Mouse (Mus musculus) inflammation-experienced regulatory T-cells, adult 6 months (primary cell): ENCODE measurements around the gene Olfml1. TPM values are rescaled to one million over a fixed set of nuclear protein-coding genes. Genes with fewer than 3 reads are reported as not detected.

Experiments
- ATAC-seq: one replicate; pipeline ENCODE4 v1.8.0; 2017
- polyA plus RNA-seq, 3 experiments: library from polyadenylated mRNA; unstranded; fragments of 100-300 nt; shearing (Covaris generic); gene quantifications; one replicate each; pipeline ENCODE4 v1.2.1; 2017

Olfml1 gene
- not detected for polyA plus RNA-seq

DNA sequence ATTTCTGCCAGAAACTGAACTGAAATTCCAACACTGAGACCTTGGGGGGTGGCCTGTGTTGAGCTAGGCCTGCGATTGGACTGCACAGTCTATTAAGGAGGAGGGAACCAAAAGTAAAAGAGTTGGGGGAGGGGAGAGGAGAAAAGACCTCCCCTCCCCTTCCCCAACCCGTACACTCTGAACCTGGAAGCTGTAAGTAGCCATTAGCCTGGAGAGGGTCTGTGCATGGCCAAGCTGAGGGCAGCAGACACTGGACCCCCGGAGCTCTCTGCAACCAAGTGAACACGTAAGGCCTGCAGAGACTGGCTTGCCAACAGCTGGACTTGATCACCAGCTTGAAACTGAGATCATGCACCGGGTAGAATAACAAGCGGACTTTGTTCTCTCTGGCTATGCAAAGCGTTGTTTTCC, at the start of gene Olfml1:
Gene Olfml1 (plus strand): TSS at position 186 of the 411 bp plus-strand sequence.
- ATAC-seq = no peak

DNA sequence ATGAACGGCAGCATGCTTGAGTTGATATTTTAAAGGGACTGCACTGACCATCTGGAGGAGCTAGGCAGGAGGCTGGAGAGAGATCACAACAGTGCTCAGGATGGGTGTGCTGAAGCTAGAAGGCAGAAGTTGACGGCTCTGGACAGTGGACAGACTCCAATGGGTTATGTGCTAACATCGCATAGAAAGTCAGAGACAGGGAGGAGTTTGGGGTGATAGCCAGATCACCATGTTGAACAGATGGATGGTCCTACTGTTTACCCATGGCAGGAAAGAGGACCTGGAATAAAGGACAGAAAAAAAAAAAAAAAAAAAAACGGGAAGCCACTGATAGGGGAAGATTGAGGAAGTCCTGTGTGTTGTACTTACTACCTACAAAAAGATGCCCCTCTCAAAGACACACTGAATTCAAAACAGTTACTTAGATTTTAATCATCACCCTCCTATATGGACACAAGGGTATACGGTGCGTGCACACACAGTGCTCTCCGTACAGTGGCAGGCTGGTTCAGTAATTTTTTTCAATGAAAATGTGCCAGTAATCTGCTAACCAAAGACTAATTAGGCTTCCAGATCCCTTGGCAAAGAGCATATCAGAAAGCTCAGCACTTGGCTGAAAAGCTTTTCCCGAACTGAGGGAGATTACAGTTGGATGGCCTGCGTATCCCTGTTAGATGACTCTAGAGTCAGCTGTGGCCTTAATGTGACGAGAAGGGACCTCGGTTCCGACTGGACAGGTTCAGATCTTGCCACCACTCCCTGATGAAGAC, 47.8 kb upstream of the Olfml1 start:
- no peak for ATAC-seq

DNA sequence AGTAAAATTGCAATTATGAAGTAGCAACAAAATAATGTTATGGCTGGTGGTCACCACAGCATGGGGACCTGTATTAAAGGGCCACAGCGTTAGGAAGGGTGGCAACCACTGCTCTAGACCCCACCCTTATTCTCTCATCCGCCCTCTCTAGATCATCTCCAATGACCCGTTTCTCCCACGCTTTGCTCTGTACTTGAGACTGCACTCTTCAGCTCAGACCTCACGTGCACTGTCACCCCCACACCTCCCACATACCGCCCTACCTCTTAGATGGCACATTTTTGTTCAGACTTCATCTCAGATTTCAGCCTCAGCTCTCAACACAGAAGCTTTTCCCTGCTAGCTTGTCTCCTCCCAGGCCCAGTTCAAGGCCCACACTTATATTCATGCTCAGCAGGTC, 45.8 kb upstream of the Olfml1 start:
- no peak for ATAC-seq

DNA sequence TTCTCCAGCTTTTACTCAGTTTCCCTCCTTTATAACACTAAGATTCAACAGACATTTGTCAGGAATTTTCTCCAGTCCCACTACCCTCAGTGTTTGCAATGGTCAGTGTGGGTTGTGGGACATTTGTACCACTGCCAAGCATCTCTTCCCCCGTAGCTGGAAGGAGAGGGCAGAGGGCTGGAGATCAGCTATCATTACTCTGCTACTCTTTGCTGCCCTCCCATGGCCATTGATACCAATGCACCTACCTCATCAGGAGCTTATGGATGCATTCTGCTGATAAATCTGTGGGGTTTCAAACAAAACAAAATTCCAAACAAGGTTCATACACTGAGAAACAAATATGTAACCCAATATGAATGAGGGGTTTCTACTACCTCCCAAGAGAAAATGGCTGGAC, 40.9 kb upstream of the Olfml1 start:
- ATAC-seq = no peak

DNA sequence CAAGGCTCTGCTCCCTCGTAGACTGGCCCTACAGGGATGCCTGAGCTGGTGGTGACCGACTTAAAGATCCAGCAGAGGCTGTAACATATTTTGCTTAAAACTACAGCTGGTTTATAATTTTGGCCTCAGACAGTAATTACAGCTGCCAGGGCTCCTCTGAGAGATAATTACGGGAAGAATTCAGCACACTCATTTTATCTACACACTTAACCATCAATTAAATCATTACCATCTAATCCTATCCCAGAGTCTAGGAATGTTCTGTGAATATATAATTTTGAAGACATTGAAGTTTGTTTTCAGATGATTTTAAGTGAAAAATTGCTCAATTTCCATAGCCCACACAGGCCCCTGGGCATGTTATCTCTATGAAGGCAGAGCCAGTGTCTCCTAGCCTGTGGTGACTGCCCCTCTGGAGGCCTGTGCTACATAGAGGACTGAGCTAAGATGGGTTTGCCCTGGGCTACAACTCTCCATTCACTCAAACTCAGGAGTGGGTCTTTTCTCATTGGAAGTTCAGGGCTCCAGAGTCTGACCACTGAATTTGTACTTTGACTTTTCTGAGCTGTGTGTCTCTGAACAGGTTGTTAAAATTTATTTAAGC, 39.0 kb upstream of the Olfml1 start:
- ATAC-seq = no peak

DNA sequence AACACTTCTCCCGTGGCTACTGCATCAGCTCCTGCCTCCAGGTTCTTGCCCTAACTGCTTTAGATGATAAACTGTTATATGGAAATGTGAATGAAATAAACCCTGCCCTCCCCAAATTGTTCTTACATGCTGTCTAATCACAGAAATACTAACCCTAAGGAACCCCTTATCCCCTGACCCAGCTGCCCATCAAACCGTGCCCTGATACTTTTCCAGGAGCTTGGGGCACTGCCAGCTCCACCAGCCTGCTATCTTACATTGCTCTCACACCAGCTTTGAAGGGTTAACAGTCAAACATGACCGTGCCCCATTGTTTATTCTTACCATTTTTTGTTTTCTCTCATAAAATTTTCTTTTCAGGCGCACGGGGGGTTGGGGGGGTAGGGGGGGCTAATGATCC, 37.9 kb upstream of the Olfml1 start:
- no peak for ATAC-seq

DNA sequence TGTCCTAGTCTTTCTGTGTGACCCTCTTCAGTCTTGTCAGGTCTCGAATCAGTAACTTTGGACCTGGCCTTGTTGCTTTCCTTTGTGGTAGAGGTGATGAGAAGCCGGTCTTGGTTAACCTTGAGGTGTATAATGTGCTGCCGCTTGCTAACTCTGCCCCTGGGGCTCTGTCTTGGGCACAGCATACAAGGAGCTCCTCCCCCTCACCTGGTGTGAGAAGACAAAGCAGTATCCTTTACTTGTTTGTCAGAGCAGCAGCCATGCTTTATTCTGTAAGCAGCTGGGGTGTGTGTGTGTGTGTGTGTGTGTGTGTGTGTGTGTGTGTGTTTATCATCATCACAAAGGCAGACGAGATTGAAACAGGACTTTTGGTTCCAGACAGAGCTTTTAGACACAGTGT, 31.9 kb upstream of the Olfml1 start:
- no peak for ATAC-seq

DNA sequence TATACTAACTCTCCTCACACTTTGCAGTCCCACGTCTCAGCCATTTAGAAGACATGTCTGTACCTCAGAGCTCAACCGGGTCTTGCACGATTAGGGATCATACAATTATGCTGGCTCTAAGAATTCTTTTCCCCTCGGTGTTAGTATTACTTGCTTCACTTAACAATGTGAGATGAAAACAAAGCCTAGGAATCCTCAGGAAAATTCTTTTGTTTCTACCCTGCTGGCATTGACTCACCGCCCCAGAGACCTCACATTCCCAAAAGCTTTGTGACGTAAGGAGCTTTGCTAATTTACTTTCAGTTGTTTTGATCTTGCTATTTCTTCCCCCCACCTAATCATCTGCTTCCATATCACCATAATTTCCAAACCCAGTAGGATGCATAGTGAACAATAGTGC, 30.7 kb upstream of the Olfml1 start:
- no peak for ATAC-seq

DNA sequence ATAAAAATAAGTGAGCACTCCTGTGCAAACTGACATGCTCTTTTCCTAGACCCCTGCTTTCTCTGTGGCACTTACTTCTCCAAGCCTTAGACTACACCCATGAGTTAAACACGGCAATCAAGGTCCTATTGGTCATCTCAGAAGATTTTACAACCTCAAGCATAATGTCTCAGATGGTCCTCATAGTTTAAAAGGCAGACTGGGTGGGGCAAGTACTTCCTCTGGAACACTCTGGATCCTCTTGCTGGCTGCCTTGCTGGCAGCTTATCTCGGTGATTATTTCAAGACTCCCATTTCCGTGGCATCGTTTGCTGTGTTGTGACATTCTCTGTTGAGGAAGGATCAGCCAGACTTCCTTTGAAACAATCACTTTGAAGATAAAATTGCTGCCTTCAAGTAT, 27.2 kb upstream of the Olfml1 start:
- ATAC-seq = no peak

DNA sequence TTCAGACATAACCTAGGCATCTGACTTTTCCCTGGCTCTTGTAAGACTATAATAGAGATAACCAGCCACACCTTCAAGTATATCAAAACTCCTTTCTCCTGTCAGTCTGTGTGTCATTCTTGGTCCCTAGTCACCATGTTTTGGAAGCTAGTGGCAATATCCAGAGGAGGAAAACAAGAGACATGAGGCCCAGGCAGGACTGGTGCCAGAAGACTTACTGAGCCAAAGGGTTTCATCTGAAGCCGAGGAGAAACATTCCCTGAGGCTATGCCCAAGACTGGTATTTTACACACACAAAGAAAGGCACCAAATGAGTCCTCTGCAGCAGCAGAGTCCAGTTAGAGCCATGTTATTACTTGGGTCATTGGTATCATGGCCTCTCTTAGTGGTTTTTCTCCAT, 22.2 kb upstream of the Olfml1 start:
- ATAC-seq = no peak

DNA sequence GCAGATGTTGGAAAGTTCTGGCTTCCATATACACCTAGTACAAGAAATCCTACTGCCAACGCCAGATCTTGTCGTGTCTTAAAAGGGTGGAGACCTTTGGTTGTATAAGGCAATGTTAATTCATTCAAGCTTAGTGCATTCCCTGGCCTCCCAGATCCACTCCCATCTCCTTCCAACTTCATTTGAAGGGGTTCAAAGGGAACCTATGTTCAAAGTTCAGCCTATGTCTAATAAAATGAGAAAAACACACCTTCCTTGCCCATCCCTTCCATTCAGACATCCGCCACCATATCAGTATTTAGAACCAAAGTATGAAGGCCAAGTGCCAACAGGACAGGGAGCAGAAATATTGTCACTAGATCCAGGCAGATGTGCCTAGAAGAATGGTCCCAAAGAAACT, 19.4 kb upstream of the Olfml1 start:
- ATAC-seq = no peak

DNA sequence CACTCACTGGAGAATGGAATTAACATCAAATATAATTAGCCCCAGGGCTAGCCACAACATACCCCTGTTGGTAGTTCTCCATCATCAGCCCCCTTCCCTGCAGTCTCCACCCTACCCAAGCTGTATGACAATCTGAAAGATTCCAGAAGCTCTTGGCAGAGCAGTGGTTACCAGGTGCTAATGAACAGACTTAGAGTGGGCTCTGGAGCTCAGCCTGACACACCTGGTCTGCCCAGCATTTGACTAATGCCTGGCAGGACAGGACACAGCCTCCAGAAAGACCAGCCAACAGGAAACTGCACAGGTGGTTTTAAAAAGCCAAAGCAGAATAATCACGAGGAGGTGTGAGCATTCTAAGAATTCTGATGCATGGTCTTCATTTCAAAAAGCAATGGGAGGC, 13.8 kb upstream of the Olfml1 start:
- no peak for ATAC-seq

DNA sequence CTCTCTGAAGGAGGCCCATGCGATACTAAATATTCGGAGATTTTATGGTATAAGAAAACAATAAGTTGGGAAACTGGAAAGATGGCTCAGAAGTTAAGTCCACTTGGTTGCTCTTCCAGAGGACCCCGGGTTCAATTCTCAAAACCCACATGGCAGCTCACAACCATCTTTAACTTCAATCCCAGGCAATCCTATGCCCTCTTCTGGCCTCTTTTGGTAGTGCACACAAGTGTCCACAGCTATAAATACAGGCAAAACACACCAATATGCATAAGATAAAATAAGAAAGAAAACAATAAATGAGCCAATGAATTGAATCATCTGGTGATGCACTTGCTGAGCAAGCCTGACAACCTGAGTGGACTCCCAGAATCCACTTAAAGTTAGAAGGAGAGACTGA, 11.3 kb upstream of the Olfml1 start:
- ATAC-seq = no peak

DNA sequence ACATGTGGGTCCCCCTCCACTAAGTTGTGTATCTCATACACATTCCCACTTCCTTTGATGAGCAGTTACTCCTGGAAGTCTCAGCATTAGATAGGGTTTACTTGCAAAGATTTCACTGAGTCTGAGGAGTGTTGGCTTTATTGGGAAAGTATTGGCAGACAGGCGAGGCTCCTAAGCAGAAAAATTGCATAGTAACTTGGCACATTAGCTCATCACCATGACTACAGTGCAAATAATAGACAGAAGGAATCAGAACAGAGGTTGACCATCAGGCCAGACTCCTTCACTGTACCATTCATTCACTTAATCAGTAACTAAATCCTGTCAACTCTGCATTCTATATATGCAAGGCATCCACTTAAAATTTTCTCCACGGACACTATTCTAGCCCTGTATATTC, 6.6 kb upstream of the Olfml1 start:
- no peak for ATAC-seq

DNA sequence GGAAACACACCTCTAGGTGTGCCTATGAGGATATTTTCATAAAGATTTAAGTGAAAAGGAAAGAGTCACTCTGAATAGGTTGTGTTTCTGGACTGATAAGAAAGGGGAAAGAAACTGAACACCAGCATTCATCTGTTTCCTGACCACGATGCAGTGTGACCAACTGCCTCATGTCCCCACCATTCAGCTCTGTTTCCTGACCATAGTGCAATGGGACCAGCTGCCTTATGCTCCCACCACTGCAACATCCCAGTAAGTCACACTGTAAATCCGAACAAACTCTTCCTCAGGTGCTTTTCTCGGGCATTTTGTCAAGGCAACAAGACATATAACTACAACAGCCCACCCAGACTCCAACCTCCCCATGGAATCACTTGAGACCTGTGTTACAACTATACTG, 5.7 kb upstream of the Olfml1 start:
- ATAC-seq = no peak

DNA sequence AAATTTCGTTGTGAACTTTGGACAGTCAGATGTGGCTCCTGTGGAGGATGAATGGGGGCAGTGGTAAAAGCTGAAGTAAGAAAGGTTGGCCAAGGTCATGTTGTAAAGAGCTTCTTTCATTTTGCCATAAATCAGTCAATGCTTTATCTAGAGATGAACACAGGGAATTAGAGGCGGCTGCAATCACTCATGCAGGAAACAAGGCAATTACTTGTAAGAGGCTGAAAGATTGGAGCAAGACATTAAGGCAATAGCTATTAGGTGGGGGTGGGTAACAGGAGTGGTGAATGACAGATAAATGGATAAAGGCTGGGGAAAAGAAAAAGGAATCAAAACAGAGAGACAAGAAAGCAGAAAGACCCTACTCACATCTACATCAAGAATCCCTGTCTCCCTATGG, 3.5 kb upstream of the Olfml1 start:
- no peak for ATAC-seq

DNA sequence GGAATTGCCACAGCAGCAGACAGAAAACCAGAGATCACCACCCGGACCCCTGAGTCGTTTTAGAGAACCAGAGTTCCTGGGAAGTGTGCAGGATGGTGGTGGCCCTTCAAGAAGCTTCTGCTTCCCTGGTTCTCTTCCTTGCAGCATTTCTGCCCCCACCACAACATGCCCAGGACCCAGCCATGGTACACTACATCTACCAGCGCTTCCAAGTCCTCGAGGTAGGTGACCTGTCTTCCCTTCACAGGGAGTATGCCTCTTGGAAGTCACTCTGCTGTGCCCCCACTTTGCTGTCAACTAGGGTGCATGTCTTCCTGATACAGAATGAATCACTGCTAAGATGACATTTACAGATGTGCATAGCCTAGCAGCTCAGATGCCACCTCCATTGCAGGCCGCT, 428 bp downstream of the Olfml1 start:
- no peak for ATAC-seq

DNA sequence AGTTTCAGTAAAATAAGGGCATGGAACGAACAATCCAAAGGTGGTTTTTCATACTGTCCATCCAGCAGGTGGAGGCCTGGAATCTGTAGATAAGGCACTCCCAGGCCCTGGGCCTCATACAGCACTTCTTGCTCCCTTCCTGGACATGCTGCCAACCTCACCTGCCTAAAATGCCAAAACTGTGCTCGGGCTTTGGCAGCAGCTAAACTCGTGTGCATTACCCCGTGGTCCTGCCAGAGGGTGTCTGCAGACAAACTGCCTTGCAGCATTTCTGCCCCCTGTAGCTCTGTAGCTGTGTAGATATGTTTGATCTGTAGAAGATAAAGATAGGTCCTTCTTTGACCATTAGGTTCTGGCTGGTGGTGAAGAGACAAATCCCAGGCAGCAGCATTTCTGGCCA, 1.7 kb downstream of the Olfml1 start:
- ATAC-seq = no peak

DNA sequence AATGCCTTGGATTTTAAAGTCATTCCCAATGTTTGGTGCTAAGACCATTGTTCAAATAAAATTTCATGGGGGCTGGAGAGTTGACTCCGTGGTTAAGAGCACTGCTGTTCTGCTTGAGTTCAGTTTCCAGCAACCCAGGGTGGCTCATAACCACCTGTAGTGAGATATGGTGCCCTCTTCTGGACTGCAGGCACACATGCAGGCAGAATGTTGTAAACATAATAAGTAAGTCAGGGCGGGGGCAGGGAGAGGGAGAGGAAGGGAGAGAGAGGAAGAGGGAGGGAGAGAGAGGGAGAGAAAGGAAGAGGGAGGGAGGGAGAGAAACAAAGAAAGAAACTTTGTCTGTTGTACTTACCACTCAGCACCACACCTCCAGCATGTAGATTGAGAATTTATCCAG, 6.6 kb downstream of the Olfml1 start:
- no peak for ATAC-seq

DNA sequence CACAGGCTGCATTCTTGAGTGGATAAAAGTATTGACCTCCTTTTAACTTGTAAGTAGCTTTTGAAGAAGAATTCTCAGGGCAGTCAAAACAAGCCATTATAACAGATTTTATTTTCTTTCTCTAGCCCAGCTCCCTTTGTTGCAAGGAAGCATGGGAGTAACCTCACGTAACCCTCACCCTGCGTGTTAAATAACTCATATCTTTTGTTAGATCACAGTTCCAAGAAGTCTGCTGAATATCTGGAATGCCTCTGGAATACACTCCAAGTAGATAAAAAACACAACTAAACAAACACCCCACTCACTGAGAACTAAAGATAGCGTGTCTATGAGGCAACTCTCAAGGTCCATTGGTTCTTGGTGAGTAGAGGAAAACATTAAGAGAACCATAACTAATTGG, 7.0 kb downstream of the Olfml1 start:
- no peak for ATAC-seq

DNA sequence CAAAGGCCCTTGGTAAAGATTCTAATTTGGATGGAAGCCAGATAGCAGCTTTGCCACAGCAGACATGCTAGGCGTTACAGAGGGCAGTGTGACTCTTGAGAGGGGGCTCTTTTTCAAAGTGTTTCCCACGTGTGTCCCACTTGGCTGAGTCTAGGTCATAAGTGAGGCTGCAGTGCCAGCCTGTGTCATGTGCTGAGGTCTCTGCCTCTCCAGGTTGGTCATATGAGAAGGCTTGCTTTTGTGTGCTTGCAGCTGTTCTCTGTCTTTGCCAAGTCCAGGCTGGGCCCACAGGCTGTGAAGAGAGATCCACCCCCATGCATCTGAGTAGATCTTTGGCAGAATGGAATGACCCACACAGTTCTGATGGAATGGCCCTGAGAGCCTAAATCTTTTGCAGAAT, 25.4 kb downstream of the Olfml1 start:
- no peak for ATAC-seq

DNA sequence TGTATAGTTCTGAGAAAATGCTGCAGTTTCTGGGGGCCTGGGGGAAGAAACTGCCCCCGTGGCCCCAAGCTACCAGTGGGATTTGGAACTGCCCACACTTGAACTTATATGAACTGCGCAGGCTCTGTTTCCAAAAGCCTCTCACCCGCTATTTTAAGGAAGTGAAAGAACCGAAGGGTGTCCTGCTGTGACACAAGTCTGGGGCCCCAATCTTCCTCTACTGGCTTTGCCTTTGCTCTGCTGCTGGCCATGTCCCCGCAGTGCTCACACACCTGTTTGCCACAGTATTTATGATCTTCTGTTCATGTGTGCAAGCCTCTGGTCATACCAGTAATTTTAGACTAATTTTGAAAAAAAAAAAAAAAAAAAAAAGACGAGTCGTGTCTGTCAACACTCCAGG, 26.7 kb downstream of the Olfml1 start:
- ATAC-seq = peak; percentile 9

DNA sequence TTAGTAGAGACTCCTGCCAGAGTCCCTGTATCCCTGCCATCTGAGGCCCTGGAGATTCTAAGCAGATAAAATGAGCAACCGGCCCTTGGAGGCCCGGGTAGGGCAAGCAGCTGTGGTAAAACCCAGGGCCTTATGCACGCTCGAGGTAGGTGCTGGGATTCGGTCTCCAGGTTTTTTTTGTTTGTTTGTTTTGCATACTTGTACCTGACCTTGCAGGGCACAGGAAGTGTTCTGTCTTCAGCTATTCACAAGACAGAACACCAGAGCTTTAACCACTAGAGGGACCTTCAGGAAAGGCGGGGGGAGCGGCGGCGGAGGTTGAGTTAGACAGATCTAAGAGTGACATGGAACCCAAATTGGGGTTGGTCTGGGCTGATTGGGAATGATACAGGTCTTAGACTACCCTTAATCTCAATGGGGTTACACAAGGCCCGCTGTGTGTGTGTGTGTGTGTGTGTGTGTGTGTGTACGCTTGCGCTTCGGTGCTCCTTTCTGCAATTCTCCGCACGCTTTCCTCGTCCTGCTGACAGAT, 27.1 kb downstream of the Olfml1 start:
- peak; percentile 69 for ATAC-seq

DNA sequence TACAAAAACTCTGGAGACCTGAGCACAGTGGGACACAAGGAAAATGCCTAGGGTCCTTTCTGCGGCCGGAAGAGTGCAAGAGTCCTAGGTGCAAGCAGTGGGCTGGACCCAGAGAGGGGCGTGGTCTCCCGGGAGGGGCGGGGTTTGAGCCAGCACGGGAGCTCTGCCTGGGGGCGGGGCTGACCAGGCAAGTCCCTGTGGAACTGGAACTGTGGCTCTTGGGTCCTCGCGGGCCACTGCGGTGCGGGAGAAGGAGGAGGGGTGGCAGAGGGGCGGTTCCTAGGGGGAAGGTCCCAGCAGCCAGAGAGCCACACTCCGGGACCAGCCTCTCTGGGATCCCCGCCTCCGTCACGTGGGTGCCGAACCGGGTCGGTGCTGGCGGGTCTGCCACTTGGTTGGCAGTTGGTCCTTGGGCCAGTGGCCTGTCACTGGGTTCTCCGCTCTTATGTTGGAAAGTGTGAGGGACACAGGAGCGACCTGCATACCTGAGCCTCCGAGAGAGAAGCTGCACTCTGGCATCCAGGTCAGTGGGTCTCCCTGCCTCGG, 27.7 kb downstream of the Olfml1 start, which contains the start of gene Ppfibp2:
Gene Ppfibp2 (plus strand): TSS at position 351 of the 546 bp plus-strand sequence.
- peak; percentile 77 for ATAC-seq
